Mouse (Mus musculus) kidney, postnatal 25 days (tissue): ENCODE results near the gene Tas2r126.
"Not testable (repeated sequence)": the region's sequence is repeated elsewhere in the genome, so short reads cannot be mapped to it uniquely, and the experiment has no call there.

Experiments used
- DNase-seq, 2 experiments: peaks; one replicate each; pipeline ENCODE4 v3.0.0; 2021; ENCODE audit warnings: mixed read lengths in 2 of 2

Tas2r126 gene

DNA sequence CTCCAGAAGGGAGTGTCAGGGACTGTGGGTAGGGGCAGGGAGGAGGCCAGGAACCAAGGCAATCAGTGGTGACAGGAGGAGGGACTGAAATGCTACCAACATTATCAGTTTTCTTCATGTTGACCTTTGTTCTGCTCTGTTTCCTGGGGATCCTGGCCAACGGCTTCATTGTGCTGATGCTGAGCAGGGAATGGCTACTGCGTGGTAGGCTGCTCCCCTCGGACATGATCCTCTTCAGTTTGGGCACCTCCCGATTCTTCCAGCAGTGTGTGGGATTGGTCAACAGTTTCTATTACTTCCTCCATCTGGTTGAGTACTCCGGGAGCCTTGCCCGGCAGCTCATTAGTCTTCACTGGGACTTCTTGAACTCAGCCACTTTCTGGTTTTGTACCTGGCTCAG lies at the start of gene Tas2r126:
Gene Tas2r126 (plus strand): TSS at position 90 of the 400 bp plus-strand sequence.
- peak; percentile 10 to 47 for DNase-seq

DNA sequence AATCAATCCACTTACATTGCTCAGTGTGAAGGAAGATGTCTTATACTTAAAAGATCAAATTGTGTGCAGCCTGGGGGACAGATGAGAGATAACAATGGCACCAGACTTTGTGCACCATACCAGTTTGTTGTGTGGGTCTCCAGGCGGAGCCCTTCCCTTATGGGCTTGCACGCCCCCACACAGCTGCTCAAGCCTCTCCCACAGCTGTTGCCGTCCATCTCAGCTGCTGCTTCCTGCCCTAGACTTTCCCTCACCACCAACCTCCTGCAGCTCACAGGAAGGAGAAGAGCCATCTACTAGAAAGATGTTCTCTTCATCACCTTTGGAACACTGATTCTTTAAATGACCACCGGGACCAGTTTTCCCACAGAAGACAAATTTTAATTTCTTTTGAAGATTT lies 48.7 kb upstream of the Tas2r126 start:
- DNase-seq: no peak

DNA sequence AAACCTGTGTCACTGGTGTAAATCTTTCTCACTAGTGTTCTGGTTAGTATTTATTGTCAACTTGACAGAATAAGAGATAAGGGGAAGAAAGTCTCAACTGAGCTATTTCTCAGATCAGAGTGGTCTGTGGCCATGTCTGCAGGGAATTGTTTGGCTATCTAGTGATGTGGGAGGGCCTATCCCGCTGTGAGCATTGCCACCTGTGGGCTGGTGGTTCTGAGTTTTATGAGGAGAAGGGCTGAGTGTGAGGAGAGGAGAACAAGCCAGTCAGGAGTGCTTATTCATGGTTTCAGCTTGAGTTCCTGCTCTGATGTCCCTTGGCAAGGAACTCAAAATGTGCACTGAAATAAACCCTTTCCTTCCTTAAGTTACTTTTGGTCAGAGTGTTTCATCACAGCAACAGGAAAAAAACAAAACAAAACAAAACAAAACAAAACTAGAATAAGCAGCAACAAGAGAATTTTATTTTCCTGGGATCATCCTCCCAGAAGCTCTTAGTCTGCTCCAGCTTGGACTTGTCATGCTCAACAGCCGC lies 42.5 kb upstream of the Tas2r126 start:
- DNase-seq: no peak

DNA sequence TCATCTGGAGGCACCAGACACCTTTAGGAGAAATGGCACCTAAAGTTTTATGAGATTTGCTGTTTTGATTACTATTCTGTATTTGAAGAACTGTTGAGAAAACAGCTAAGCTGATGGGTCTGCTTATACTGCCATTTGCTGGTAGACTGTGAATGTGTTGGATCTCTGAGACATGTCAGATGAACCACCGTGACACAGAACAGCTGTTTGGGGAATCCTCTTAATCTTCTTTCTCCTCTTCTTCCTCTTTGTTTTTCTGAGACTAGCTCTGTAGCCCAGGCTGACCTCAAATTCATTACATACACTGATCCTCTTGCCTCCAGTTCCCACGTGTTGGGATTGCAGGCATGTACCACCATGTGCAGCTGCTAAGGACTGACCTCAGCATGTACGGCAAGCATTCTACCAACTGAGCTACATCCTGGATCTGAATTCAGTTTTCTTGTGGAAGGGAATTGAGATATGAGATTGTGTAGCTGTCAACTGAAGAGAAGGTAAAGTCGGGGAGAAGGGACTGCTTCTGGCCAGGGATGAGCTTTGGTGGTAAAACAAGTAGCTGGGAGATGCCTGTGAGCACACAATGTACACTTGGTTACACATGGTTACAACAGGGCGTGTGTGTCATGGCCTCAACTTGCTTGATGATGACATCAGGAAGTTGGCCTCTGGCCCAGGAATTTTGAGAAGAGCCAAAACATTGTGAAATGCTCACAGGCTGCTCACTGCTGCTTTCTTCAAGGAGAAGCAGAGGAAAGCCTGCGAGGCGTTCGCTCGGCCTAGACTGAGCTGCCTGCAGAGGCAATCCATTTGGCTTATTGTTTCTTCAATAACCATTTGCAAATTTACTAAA lies 38.1 kb upstream of the Tas2r126 start:
- DNase-seq: peak; percentile 89

DNA sequence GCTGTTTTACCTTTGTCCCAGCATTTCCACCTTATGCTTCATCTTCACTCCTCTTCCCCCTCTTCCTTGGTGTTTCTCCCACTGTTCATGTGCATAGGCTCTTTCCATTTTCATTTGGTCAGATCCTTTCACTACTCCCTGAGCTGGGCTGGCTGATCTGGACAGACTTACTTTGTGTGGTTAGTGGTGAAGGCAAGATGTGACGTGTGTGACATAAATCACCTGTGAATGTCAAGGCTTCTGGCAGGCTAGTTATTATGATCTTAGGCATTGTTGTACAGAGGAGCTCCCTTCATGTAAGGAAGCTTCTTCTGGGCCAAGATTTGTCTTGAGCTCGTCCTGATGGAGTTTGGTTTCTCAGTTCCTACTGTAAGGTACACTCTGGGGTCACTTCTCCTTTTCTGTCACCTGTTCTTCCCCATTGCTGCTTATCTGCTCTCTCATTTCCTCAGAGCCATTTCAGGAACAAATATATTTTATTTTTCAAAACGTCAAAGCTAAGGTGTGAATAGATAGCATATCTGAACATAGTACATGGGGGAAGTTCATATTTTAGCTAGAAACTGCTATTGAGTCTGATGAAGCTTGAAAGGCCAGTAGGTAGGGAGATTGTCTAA lies 37.2 kb upstream of the Tas2r126 start:
- no peak for DNase-seq

DNA sequence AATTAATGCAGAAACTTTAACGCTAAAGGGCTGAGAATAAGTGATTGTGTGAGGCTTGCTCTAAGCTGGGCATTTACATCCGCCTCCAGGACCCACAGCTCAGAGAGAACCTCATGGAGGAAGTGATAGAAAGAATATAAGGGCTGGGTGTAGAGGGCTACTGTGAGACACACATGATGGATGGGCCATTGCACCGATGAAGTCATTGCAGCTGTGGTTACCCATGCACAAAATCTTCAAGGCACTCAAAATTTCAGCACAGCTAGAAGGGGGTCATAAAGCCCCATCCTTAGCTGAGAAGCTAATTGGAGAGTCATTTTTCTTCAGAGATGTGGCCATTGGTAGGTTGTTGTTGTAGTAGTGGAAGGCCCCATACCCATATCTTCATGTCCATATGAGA lies 36.0 kb upstream of the Tas2r126 start:
- DNase-seq: no peak

DNA sequence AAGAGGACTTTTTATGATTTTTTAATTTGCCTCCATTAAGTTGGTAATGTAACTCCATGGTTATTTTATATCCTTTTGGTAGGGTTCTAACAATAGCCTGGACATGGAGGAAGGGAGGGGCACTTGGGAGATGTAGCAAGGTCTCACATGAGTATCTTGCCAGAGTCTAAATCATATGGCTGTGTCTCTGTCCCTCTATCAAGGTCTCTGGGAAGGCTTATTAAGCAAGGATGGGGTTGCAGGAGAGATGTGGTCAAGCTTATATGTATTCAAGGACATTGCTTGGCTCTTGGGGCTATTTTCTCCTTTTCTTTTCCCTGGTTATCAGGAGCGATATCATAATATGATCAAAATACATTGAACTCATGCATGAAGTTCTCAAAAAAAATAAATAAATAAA lies 35.3 kb upstream of the Tas2r126 start:
- no peak for DNase-seq

DNA sequence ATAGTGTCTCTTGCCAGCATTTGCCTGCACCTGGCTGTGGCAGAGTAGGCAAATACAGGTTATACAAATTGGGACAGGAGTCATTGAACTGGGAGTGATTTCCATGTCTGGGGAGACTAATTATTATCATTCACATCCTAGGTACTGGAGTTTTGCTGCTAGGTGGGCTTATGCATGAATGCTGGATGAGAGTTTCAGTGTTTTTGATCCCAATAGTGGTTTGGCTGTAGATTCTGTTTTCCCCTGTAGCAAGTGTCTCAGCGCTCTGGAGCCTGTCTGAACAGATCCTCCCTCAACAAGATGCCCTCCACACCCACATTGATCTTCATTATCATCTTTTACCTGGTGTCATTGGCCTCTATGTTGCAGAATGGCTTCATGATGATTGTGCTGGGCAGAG lies 34.4 kb upstream of the Tas2r126 start, which contains the start of gene Tas2r143:
Gene Tas2r143 (plus strand): TSS at position 301 of the 400 bp plus-strand sequence.
- no peak for DNase-seq

DNA sequence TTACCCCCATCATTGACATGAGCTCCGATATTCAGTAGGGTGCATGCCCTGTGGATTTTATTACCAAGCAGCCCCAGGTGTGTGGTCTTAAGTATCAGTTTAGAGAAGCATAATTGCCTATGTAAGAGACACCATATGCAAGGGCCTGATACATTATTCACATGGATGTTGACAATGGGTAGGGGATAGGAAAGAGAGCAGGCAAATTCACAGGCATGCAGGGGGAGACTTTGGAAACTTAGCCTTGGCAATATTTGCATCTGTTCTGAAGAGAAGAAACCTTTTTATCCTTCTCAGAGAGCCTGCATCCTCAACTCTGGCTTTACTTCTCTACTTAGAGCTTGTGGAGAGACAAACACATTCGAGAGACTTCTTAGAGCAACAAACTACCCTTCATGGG lies 29.2 kb upstream of the Tas2r126 start, which contains the start of gene Tas2r135:
Gene Tas2r135 (plus strand): TSS at position 301 of the 400 bp plus-strand sequence.
- no peak for DNase-seq

DNA sequence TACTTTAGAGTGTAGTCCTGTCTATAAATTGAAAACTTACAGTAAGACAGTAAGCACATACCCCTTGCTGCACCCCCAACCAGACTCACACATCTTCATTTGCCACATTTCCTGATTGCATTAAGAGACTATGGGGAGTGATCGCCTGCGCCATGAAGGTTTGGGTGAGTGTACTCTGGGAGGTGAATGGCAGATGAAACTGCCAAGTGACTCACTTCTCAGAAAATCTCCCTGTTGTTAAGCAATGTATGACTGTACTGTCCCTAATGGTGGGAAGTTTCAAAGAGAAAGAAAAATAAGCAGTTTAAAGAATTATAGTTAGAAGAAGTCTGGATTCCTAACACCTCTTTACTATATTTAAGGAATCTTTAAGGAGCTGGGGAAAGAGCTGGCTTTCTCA lies 14.9 kb upstream of the Tas2r126 start:
- DNase-seq: no peak

DNA sequence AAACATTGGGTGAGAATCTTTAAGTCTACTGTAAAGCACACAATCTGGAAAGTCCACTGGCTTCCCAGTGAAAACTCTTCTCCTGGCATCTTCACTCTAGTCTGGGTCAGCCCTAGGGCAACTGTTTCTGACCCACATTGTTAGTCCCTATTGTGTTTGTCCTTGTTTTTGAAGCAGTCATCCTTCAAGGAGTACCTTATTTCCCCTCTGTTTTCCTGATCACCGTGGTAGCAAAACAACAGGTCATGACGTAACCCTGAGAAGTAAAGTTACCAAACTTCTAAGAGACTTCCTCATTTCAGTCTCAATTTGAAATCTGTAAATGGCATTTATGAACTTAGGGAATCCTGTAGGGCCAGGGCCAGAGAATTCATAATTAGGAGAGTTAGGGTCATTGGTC lies 12.9 kb upstream of the Tas2r126 start:
- DNase-seq: no peak

DNA sequence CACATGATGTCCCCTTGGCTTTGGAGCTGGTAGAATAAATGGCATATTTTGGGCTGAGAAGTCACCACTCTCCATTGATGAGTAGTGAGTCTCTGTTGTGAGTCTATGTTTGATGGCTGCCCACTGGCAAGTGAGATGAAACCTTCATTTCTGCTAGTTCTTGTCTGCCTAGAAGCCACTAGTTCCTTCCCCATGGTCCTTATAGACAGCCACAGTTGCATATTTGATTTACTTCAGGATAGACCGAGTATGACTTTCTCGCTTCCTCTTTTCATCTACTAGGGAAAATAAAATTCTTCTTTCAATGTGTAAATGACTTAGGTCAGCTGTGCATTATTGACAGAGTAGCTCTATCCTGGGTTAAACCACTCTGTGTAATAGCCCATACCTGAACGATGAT lies 9.9 kb upstream of the Tas2r126 start:
- no peak for DNase-seq

DNA sequence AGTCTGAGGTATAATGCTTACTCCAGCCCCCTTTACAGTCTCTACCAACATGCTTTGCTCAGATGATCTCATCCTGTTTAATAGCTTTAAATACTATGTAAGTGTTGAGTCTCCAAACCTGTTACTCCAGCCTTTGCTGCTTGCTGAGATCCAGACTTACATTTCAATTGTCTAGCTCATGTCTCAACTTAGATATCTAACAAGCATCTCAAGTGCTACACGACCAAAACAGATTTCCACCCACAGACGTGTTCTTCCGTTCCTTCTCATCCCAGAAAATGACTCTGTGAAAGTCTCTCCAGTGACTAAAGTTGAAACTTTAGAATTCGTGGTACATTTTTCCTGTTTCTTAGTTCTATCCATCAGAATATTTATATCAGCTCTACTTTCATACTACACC lies 8.0 kb upstream of the Tas2r126 start:
- no peak for DNase-seq

DNA sequence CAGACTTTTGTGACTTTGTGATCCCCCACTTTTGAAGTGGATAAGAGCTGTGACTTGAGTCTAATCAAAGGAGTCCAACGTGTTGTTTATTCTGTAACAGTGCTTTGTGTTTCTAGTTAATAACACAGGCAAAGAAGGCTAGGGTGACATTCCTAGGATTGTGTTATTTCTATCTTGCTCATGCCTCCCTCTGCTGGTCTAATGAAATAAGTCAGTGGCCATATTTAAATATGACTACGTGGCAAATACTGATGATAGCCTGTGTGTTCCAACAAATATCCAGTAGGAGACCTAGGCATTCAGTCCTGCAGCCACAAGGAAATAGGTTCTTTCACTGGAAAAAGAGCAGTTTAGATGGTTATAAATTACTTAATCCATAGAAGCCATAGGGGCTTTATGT lies 781 bp upstream of the Tas2r126 start:
- no peak for DNase-seq

DNA sequence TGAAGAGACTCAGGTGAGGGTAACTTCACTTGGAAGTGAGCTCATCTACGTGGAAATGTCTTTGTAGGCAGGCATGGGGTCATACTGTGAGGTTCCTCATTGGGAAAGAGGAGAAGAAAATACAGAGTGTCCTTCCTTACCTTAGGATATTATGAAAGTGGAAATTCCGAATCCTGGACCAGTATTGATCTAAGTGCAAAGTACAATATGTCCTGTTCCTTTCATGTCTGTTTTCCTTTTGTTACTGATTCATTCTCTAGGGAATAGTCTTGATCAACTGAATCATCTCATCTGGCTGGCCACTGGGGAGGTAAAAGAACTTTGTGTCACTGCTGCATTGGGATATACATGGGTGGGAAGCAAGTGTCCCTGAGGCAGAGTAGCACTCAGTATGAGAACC lies 1.2 kb downstream of the Tas2r126 start:
- DNase-seq: no peak

DNA sequence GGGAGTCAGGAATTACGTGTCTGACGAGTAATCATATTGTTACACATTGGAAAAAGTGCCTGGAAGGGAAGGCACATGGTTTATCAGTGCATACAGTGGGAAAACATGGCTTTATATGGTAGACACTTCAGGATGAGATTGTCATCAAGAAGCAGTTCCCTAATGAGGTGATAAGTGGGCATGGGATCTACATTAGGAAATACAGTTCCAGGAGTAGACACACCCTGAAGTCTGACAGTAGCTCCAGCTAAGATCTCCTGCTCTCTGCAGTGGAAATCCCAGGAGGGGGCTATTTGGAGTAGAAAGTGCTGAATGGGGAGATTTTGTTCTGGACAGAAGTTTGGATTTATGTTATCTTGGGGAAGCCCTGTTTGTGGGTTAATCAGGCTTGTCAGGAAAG lies 7.1 kb downstream of the Tas2r126 start:
- no peak for DNase-seq

DNA sequence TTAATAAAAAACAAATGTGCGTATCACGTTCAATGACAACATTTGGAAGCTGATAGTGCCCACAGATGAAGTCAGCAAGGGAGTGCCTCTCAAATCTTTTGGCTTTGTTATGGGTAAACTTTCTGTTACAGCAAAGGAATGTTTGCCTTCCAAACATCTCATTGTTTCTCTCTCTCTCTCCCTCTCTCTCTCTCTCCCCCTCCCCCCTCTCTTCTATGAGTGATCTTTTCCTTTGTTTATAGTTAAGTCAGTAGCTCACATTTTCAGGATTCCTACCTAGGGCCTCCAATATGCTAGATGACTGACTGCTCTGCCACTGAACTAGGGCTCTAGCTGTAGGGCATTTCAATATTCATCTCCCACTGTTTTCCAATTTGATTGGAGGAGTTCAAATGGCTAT lies 10.2 kb downstream of the Tas2r126 start:
- no peak for DNase-seq

DNA sequence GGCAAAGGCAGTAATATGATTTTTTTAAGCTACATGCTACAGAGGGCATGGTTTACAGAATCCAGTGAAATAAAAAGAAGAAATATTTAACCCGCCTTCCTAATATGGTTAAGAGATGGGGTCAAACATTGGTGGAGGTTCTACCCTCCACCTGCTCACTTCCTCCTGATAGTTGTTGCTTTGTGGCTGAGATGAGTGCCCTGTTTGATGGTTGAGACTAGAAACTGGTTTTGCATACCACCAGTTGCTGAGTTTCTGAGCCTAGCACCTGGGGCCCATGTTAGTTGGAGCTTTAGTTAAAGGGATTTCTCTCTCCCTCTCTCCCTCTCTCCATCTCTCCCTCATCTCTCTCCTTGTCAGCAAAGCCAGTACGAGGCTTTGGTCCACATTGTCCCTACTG lies 13.0 kb downstream of the Tas2r126 start:
- no peak for DNase-seq

DNA sequence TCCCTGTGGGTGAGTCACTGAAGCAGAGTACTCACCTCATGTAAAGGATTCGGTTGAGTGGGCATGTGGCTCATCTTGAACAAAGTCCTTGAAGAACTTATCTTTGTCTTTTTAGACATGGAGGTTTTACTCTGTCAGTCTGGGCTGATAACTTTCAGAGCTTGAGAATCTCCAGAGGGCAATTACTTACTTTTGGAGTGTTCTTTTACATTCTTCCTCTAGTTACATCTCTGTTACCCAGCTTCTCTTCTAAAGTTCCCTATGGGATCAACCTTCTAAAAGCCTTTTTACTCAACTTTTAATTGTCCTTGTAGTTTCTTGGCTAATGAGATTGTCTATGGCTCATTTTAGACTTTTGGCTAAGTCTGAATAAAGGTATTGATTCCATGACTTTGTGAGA lies 30.8 kb downstream of the Tas2r126 start, which contains the start of gene Olfr458:
Gene Olfr458 (minus strand): TSS at position 101 of the 400 bp plus-strand sequence.
- DNase-seq: no peak

DNA sequence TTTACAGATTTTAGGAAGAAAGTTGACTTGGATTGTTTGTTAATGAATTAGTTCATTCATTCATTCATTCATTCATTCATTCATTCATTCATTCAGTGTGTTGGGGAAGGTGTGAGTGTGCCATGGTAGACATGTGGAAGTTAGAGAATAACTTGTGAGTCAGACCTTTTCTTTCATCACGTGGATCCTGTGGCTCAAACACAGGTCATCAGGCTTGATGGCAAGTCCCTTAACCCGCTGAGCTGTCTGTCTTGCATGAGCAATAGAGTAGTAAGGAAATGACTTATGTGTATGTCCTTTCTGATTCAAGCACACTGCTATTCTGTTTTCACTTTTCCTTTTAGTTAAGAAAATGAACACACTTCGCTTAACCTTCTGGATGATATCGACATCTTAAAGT lies 36.2 kb downstream of the Tas2r126 start:
- no peak for DNase-seq

DNA sequence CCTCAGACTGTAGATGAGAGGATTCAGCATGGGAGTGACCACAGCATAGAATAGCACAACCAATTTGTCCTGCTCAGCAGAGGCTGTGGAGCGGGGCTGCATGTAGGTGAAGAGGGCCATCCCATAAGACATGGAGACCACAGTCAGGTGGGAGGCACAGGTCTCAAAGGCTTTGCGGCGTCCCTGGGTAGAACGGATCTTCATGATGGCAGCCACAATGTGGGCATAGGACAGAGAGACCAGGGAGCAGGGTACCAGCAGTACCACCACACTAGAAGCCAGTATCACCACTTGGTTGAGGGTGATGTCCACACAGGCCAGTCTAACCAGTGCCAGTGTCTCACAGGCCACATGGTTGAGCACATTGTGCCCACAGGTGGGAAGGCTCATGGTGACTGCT lies 37.0 kb downstream of the Tas2r126 start:
- DNase-seq: not testable (repeated sequence)

DNA sequence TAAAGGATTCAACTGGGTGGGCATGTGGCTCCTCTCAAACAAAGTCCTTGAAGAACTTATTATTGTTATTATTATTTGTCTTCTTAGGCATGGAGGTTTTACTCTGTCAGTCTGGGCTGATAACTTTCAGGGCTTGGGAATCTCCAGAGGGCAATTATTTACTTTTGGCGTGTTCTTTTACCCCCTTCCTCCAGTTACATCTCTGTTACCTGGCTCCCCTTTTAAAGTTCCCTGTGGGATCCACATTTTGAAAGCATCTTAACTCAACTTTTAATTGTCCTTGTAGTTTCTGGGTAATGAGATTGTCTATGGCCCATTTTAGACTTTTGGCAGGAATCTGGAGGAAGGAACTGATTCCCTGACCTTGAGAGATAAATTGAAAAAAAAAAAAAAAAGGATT lies 41.9 kb downstream of the Tas2r126 start, which contains the start of gene Olfr457:
Gene Olfr457 (minus strand): TSS at position 101 of the 400 bp plus-strand sequence.
- no peak for DNase-seq

DNA sequence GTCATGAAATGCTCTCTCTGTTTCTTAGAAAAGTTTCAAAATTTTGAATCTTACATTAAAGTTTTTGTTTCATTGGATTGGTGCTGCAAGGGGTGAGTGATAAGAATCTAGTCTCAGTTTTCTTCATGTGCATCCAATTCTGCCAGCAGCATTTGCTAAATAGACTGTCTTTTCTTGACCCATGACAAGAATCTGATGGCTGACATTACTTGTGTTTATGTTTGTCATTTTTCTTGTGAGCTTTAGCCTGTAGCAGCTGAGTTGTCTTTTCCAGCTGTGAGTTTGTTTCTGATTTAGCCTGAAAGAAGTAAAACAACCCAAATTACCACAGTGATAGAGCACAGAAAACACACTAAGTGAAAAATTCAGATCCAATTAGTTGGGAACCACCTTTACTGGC lies 50.3 kb downstream of the Tas2r126 start:
- no peak for DNase-seq
